Mouse (Mus musculus): ENCODE measurements around the gene Cnpy1.

Cnpy1 gene

GRCm38 (mm10) chr5:28245574-28245973 is at the start of gene Cnpy1:
Gene Cnpy1 (minus strand): TSS chr5:28245806.
- no peak for DNase-seq (ENCODE audit: low read depth, low spot score)

- DNase-seq (ENCODE audit: low read depth, low spot score): peak; percentile 77
Measured at GRCm38 (mm10) chr5:28293990-28294389, 48.4 kb upstream of the Cnpy1 start.

GRCm38 (mm10) chr5:28292281-28292680 is 46.7 kb upstream of the Cnpy1 start:
- DNase-seq (ENCODE audit: low read depth, low spot score): no peak

GRCm38 (mm10) chr5:28291118-28291850 is 45.7 kb upstream of the Cnpy1 start:
- DNase-seq (ENCODE audit: low read depth, low spot score): no peak

- DNase-seq (ENCODE audit: low read depth, low spot score): no peak
Measured at GRCm38 (mm10) chr5:28290630-28291029, 45.0 kb upstream of the Cnpy1 start.

GRCm38 (mm10) chr5:28289111-28289510 is 43.5 kb upstream of the Cnpy1 start:
- no peak for DNase-seq (ENCODE audit: low read depth, low spot score)

- no peak for DNase-seq (ENCODE audit: low read depth, low spot score)
Measured at GRCm38 (mm10) chr5:28277279-28277678, 31.7 kb upstream of the Cnpy1 start.

- DNase-seq (ENCODE audit: low read depth, low spot score): no peak
Measured at GRCm38 (mm10) chr5:28272836-28273235, 27.2 kb upstream of the Cnpy1 start.

- DNase-seq (ENCODE audit: low read depth, low spot score): peak; percentile 85
Measured at GRCm38 (mm10) chr5:28269469-28269991, 23.9 kb upstream of the Cnpy1 start.

- DNase-seq (ENCODE audit: low read depth, low spot score): no peak
Measured at GRCm38 (mm10) chr5:28267576-28267975, 22.0 kb upstream of the Cnpy1 start.

GRCm38 (mm10) chr5:28265653-28266052 is 20.0 kb upstream of the Cnpy1 start:
- no peak for DNase-seq (ENCODE audit: low read depth, low spot score)

GRCm38 (mm10) chr5:28263852-28264251 is 18.2 kb upstream of the Cnpy1 start:
- no peak for DNase-seq (ENCODE audit: low read depth, low spot score)

- DNase-seq (ENCODE audit: low read depth, low spot score): no peak
Measured at GRCm38 (mm10) chr5:28262070-28262469, 16.5 kb upstream of the Cnpy1 start.

- DNase-seq (ENCODE audit: low read depth, low spot score): no peak
Measured at GRCm38 (mm10) chr5:28259939-28260338, 14.3 kb upstream of the Cnpy1 start.

GRCm38 (mm10) chr5:28259385-28259784 is 13.8 kb upstream of the Cnpy1 start:
- DNase-seq (ENCODE audit: low read depth, low spot score): no peak

GRCm38 (mm10) chr5:28257816-28258215 is 12.2 kb upstream of the Cnpy1 start:
- no peak for DNase-seq (ENCODE audit: low read depth, low spot score)

GRCm38 (mm10) chr5:28252999-28253398 is 7.4 kb upstream of the Cnpy1 start:
- no peak for DNase-seq (ENCODE audit: low read depth, low spot score)

GRCm38 (mm10) chr5:28252260-28252659 is 6.7 kb upstream of the Cnpy1 start:
- no peak for DNase-seq (ENCODE audit: low read depth, low spot score)

- no peak for DNase-seq (ENCODE audit: low read depth, low spot score)
Measured at GRCm38 (mm10) chr5:28251211-28251764, 5.7 kb upstream of the Cnpy1 start.

- DNase-seq (ENCODE audit: low read depth, low spot score): no peak
Measured at GRCm38 (mm10) chr5:28250479-28250878, 4.9 kb upstream of the Cnpy1 start.

- no peak for DNase-seq (ENCODE audit: low read depth, low spot score)
Measured at GRCm38 (mm10) chr5:28245121-28245520, 485 bp downstream of the Cnpy1 start.

GRCm38 (mm10) chr5:28243501-28244177 is 2.0 kb downstream of the Cnpy1 start:
- DNase-seq (ENCODE audit: low read depth, low spot score): no peak

- DNase-seq (ENCODE audit: low read depth, low spot score): no peak
Measured at GRCm38 (mm10) chr5:28241423-28241822, 4.2 kb downstream of the Cnpy1 start.

Data from CD4-positive helper T cell, adult 2 months (primary cell).